Mouse (Mus musculus) olfactory bulb, adult 2 months (tissue): ENCODE measurements around the gene Vmn2r88. TPM values are rescaled to one million over a fixed set of nuclear protein-coding genes. Genes with fewer than 3 reads are reported as not detected.
"Not testable (repeated sequence)": the region's sequence is repeated elsewhere in the genome, so short reads cannot be mapped to it uniquely, and the experiment has no call there.

Experiments
- H3K27ac ChIP-seq: fragments of 200-500 bp; 2 replicates; pipeline ENCODE4 v1.5.1; 2012; ENCODE audit warnings: low read depth, low read length; ENCODE audit not compliant: insufficient read depth
- H3K4me1 ChIP-seq: fragments of 200-500 bp; 2 replicates; pipeline ENCODE4 v1.6.1; 2012; ENCODE audit warnings: low read length; ENCODE audit not compliant: control insufficient read depth, insufficient read depth
- H3K4me3 ChIP-seq: fragments of 200-500 bp; 2 replicates; pipeline ENCODE4 v1.5.1; 2012; ENCODE audit warnings: mild to moderate bottlenecking, low read depth, low read length, moderate library complexity; ENCODE audit not compliant: insufficient read depth
- CTCF ChIP-seq: fragments of 200-500 bp; IDR thresholded peaks from 2 replicates; pipeline ENCODE4 v1.5.1; 2012; ENCODE audit warnings: low read depth, mild to moderate bottlenecking, low read length, moderate library complexity; ENCODE audit not compliant: insufficient read depth
- POLR2A ChIP-seq: fragments of 200-500 bp; IDR thresholded peaks from 2 replicates; pipeline ENCODE4 v1.6.1; 2012; ENCODE audit warnings: mild to moderate bottlenecking, low read depth, low read length, moderate library complexity; ENCODE audit not compliant: insufficient read depth
- WGBS: fragments of 180-500 bp; shearing (Covaris S2); methylation state at CpG from one replicate; pipeline ENCODE4 v1.1.7; 2018; 5-methylcytosine and 5-hydroxymethylcytosine counted together
- polyA plus RNA-seq: library from polyadenylated mRNA; stranded (reverse); fragments of >200 nt; gene quantifications from 2 replicates; pipeline ENCODE4 v1.2.4, GENCODE M21; 2012; ENCODE audit warnings: low replicate concordance; ENCODE audit not compliant: missing spikeins, insufficient read depth, insufficient read length

The Vmn2r88 gene
- polyA plus RNA-seq: not detected in 2 replicates

- no peak within 1 kb of the TSS for H3K27ac ChIP-seq
- 93% methylated on average over 1 of the region's 1 CpGs for WGBS
Observed at GRCm38 (mm10) chr14:51410520-51410919, at the start of gene Vmn2r88. TSS of gene Vmn2r88 (plus strand) at chr14:51410820.

GRCm38 (mm10) chr14:51361456-51361855 lies 49.2 kb upstream of the Vmn2r88 start, which contains the start of gene Gm7247:
TSS of gene Gm7247 (plus strand) at chr14:51361756.
- 92% methylated on average over 1 of the region's 1 CpGs for WGBS

More at GRCm38 (mm10) chr14:51410520-51410919, at the start of gene Vmn2r88:
- H3K4me3 ChIP-seq: no peak within 1 kb of the TSS
- TF ChIP-seq POLR2A (no peak), CTCF (no peak)
- no peaks in the 10 kb centered on the region for H3K4me1 ChIP-seq

GRCm38 (mm10) chr14:51382805-51383204 lies 27.8 kb upstream of the Vmn2r88 start:
- TF ChIP-seq CTCF (no peak), POLR2A (no peak)
- WGBS: 96% methylated on average over 20 of the region's 20 CpGs
- no peaks in the 10 kb centered on the region for H3K4me1 ChIP-seq
- H3K4me3 ChIP-seq: no peak overlapping the region
- H3K27ac ChIP-seq: no peak overlapping the region

More at GRCm38 (mm10) chr14:51361456-51361855, 49.2 kb upstream of the Vmn2r88 start, which contains the start of gene Gm7247:
- H3K4me1 ChIP-seq: peaks cover 2% of the 10 kb centered on the region; the same call in 1 of the 2 replicates
- no peak within 1 kb of the TSS for H3K4me3 ChIP-seq
- TF ChIP-seq POLR2A: no peak
- TF ChIP-seq CTCF: no peak
- no peak within 1 kb of the TSS for H3K27ac ChIP-seq

- Histone ChIP-seq H3K4me1 (no peaks in the 10 kb centered on the region), H3K27ac (no peak overlapping the region), H3K4me3 (no peak overlapping the region)
- no peak for TF ChIP-seq CTCF
- no peak for TF ChIP-seq POLR2A
- WGBS: 98% methylated on average over 10 of the region's 10 CpGs
Observed at GRCm38 (mm10) chr14:51384351-51384750, 26.3 kb upstream of the Vmn2r88 start.

GRCm38 (mm10) chr14:51385741-51386140 lies 24.9 kb upstream of the Vmn2r88 start:
- TF ChIP-seq POLR2A: no peak
- no peak for TF ChIP-seq CTCF
- no peak overlapping the region for H3K4me3 ChIP-seq
- no peaks in the 10 kb centered on the region for H3K4me1 ChIP-seq
- H3K27ac ChIP-seq: no peak overlapping the region
- WGBS: 60% methylated on average over 4 of the region's 4 CpGs

GRCm38 (mm10) chr14:51387768-51388167 lies 22.9 kb upstream of the Vmn2r88 start:
- 95% methylated on average over 8 of the region's 8 CpGs for WGBS
- Histone ChIP-seq H3K4me1 (no peaks in the 10 kb centered on the region), H3K4me3 (no peak overlapping the region), H3K27ac (no peak overlapping the region)
- TF ChIP-seq CTCF (no peak), POLR2A (no peak)

- WGBS: 97% methylated on average over 9 of the region's 9 CpGs
- Histone ChIP-seq H3K4me1 (no peaks in the 10 kb centered on the region), H3K4me3 (no peak overlapping the region), H3K27ac (no peak overlapping the region)
- TF ChIP-seq POLR2A (no peak), CTCF (no peak)
Observed at GRCm38 (mm10) chr14:51388222-51388621, 22.4 kb upstream of the Vmn2r88 start.

- H3K4me1 ChIP-seq: no peaks in the 10 kb centered on the region
- no peak for TF ChIP-seq POLR2A
- TF ChIP-seq CTCF: no peak
- no peak overlapping the region for H3K4me3 ChIP-seq
- WGBS: 67% methylated on average over 2 of the region's 2 CpGs
- no peak overlapping the region for H3K27ac ChIP-seq
Observed at GRCm38 (mm10) chr14:51423885-51424284, 13.3 kb downstream of the Vmn2r88 start.

GRCm38 (mm10) chr14:51430138-51430537 lies 19.5 kb downstream of the Vmn2r88 start:
- not testable (repeated sequence) for H3K4me1 ChIP-seq, H3K27ac ChIP-seq, H3K4me3 ChIP-seq

- WGBS: 95% methylated on average over 16 of the region's 16 CpGs
- H3K27ac ChIP-seq: no peak overlapping the region
Observed at GRCm38 (mm10) chr14:51434546-51434945, 23.9 kb downstream of the Vmn2r88 start.

More at GRCm38 (mm10) chr14:51434546-51434945, 23.9 kb downstream of the Vmn2r88 start:
- no peaks in the 10 kb centered on the region for H3K4me1 ChIP-seq
- TF ChIP-seq CTCF (no peak), POLR2A (no peak)
- H3K4me3 ChIP-seq: no peak overlapping the region
